Mouse (Mus musculus) myocyte (in vitro differentiated cells): ENCODE data around the gene Asf1b. TPM values are rescaled to one million over a fixed set of nuclear protein-coding genes. Genes with fewer than 3 reads are reported as not detected.
A peak's percentile ranks its signal among the peaks of the same experiment; 100 is the strongest.
"Not testable (repeated sequence)": the region's sequence is repeated elsewhere in the genome, so short reads cannot be mapped to it uniquely, and the experiment has no call there.

Experiments used
- H3K27me3 ChIP-seq: one replicate; pipeline ENCODE4 v1.6.1; 2011; ENCODE audit not compliant: control insufficient read depth, insufficient read depth, insufficient read length
- H3K36me3 ChIP-seq: one replicate; pipeline ENCODE4 v1.6.1; 2011; ENCODE audit not compliant: control insufficient read depth, insufficient read depth
- H3K4me2 ChIP-seq: one replicate; pipeline ENCODE4 v1.6.1; 2011; ENCODE audit warnings: low read depth, control low read depth
- H3K4me3 ChIP-seq: one replicate; pipeline ENCODE4 v1.5.1; 2011; ENCODE audit warnings: mild to moderate bottlenecking, control low read depth, moderate library complexity
- H3K79me2 ChIP-seq: one replicate; pipeline ENCODE4 v1.6.1; 2011; ENCODE audit not compliant: control insufficient read depth, insufficient read depth
- H3ac ChIP-seq: one replicate; pipeline ENCODE4 v1.6.1; 2011; ENCODE audit not compliant: control insufficient read depth, insufficient read length
- CEBPB ChIP-seq: IDR thresholded peaks from 2 replicates; pipeline ENCODE4 v1.6.1; 2011; ENCODE audit warnings: mild to moderate bottlenecking, moderate library complexity; ENCODE audit not compliant: poor library complexity, insufficient read depth, severe bottlenecking
- E2F4 ChIP-seq: IDR thresholded peaks from one replicate; pipeline ENCODE4 v1.6.1; 2011; ENCODE audit warnings: mild to moderate bottlenecking, control low read depth, moderate library complexity; ENCODE audit not compliant: insufficient read depth
- MAX ChIP-seq: IDR thresholded peaks from one replicate; pipeline ENCODE4 v1.6.1; 2011; ENCODE audit warnings: low read depth, mild to moderate bottlenecking, control low read depth
- MYOD1 ChIP-seq, 3 experiments: IDR thresholded peaks; one replicate each; pipeline ENCODE4 v1.6.1; 2011; ENCODE audit warnings: control low read depth in 2 of 3, low read depth in 2 of 3, mild to moderate bottlenecking in 2 of 3, moderate library complexity in 1 of 3; ENCODE audit not compliant: insufficient read length in 2 of 3, control insufficient read depth in 1 of 3
- MYOG ChIP-seq, 3 experiments: IDR thresholded peaks; one replicate each; pipeline ENCODE4 v1.6.1; 2011; ENCODE audit warnings: control low read depth in 2 of 3, low read depth in 2 of 3, mild to moderate bottlenecking in 2 of 3; ENCODE audit not compliant: insufficient read length in 2 of 3, control insufficient read depth in 1 of 3, insufficient read depth in 1 of 3
- POLR2A ChIP-seq: IDR thresholded peaks from one replicate; pipeline ENCODE4 v1.6.1; 2011; ENCODE audit warnings: low read depth, mild to moderate bottlenecking, control low read depth, moderate library complexity; ENCODE audit not compliant: insufficient read length
- POLR2AphosphoS2 ChIP-seq: IDR thresholded peaks from one replicate; pipeline ENCODE4 v1.6.1; 2011; ENCODE audit warnings: low read depth, control low read depth; ENCODE audit not compliant: insufficient read length
- REST ChIP-seq: IDR thresholded peaks from one replicate; pipeline ENCODE4 v1.6.1; 2011; ENCODE audit warnings: mild to moderate bottlenecking, control low read depth, moderate library complexity; ENCODE audit not compliant: insufficient read depth, insufficient read length
- SRF ChIP-seq: IDR thresholded peaks from one replicate; pipeline ENCODE4 v1.6.1; 2011; ENCODE audit warnings: low read depth; ENCODE audit not compliant: control insufficient read depth, insufficient read length
- TCF12 ChIP-seq: IDR thresholded peaks from one replicate; pipeline ENCODE4 v1.6.1; 2011; ENCODE audit warnings: mild to moderate bottlenecking, control low read depth; ENCODE audit not compliant: poor library complexity, insufficient read depth, severe bottlenecking
- TCF3 ChIP-seq: IDR thresholded peaks from one replicate; pipeline ENCODE4 v1.6.1; 2011; ENCODE audit warnings: low read depth, control low read depth; ENCODE audit not compliant: insufficient read length
- USF1 ChIP-seq: IDR thresholded peaks from one replicate; pipeline ENCODE4 v1.6.1; 2011; ENCODE audit warnings: low read depth, mild to moderate bottlenecking, control low read depth, moderate library complexity
- polyA plus RNA-seq: library from polyadenylated mRNA; unstranded; fragments of >200 nt; fragmentation: generic; extraction: Trizol; gene quantifications from one replicate; pipeline ENCODE4 v1.2.1, GENCODE M21; 2012; ENCODE audit warnings: missing spikeins

Asf1b gene
- polyA plus RNA-seq, 1 experiment = 36.8 TPM

- TF ChIP-seq TCF3 (no peak), USF1 (no peak), MYOD1 (IDR thresholded peaks at IDR 0.05; ENCODE audit: control insufficient read depth in 1 of 3, insufficient read length in 2 of 3, low read depth in 2 of 3) (no peak), TCF12 (no peak), POLR2A (no peak), CEBPB (no peak), POLR2AphosphoS2 (no peak), REST (no peak), MAX (no peak), MYOG (IDR thresholded peaks at IDR 0.05; ENCODE audit: control insufficient read depth in 1 of 3, insufficient read depth in 1 of 3, insufficient read length in 2 of 3, low read depth in 2 of 3) (no peak), SRF (no peak), E2F4 (no peak)
- Histone ChIP-seq H3ac (no peak overlapping the region), H3K79me2 (no peaks in the 10 kb centered on the region), H3K4me3 (peak overlapping the region; percentile 30), H3K4me2 (peak overlapping the region; percentile 92), H3K27me3 (no peaks in the 10 kb centered on the region), H3K36me3 (no peaks in the 10 kb centered on the region)
These were observed 47.8 kb downstream of the Asf1b start for GRCm38 (mm10) chr8:84002957-84003611.

- H3K27me3 ChIP-seq = no peaks in the 10 kb centered on the region
- H3K36me3 ChIP-seq = no peaks in the 10 kb centered on the region
- TF ChIP-seq MYOD1 (IDR thresholded peaks at IDR 0.05; ENCODE audit: control insufficient read depth in 1 of 3, insufficient read length in 2 of 3, low read depth in 2 of 3) = no peak
- TF ChIP-seq POLR2AphosphoS2 = no peak
- no peak for TF ChIP-seq POLR2A
- no peak for TF ChIP-seq REST
- no peak for TF ChIP-seq MAX
- no peak for TF ChIP-seq CEBPB
- TF ChIP-seq TCF3 = no peak
- no peak for TF ChIP-seq MYOG (IDR thresholded peaks at IDR 0.05; ENCODE audit: control insufficient read depth in 1 of 3, insufficient read depth in 1 of 3, insufficient read length in 2 of 3, low read depth in 2 of 3)
- no peak for TF ChIP-seq USF1
- no peak for TF ChIP-seq E2F4
- no peak for TF ChIP-seq TCF12
- TF ChIP-seq SRF = no peak
- H3K4me2 ChIP-seq = peak overlapping the region; percentile 92
- H3ac ChIP-seq = peak overlapping the region; percentile 19
- H3K79me2 ChIP-seq = no peaks in the 10 kb centered on the region
- H3K4me3 ChIP-seq = peak overlapping the region; percentile 30
These were observed 48.4 kb downstream of the Asf1b start for GRCm38 (mm10) chr8:84003612-84004246.

- Histone ChIP-seq H3K79me2 (no peaks in the 10 kb centered on the region), H3K36me3 (no peaks in the 10 kb centered on the region), H3K4me3 (peak overlapping the region; percentile 30), H3K4me2 (peak overlapping the region; percentile 92), H3ac (peak overlapping the region; percentile 19), H3K27me3 (no peaks in the 10 kb centered on the region)
- TF ChIP-seq E2F4 = no peak
- TF ChIP-seq SRF = peak; percentile 44
- TF ChIP-seq POLR2AphosphoS2 = peak; percentile 68
- peak; percentile 47 for TF ChIP-seq POLR2A
These were observed 49.4 kb downstream of the Asf1b start for GRCm38 (mm10) chr8:84004533-84005201.

- not testable (repeated sequence) for H3ac ChIP-seq, H3K36me3 ChIP-seq, H3K27me3 ChIP-seq, H3K79me2 ChIP-seq
- Histone ChIP-seq H3K4me2 (peak overlapping the region; percentile 92), H3K4me3 (peak overlapping the region; percentile 30)
These were observed 50.2 kb downstream of the Asf1b start for GRCm38 (mm10) chr8:84005502-84005901.

- no peak overlapping the region for H3K4me2 ChIP-seq
- no peak overlapping the region for H3ac ChIP-seq
- H3K4me3 ChIP-seq = no peak overlapping the region
- peaks cover 8% of the 10 kb centered on the region for H3K27me3 ChIP-seq
- H3K79me2 ChIP-seq = no peaks in the 10 kb centered on the region
- no peak for TF ChIP-seq TCF3
- no peak for TF ChIP-seq POLR2A
- no peak for TF ChIP-seq MAX
- TF ChIP-seq REST = no peak
- no peak for TF ChIP-seq E2F4
- no peak for TF ChIP-seq POLR2AphosphoS2
- TF ChIP-seq TCF12 = no peak
- TF ChIP-seq MYOD1 (IDR thresholded peaks at IDR 0.05; ENCODE audit: control insufficient read depth in 1 of 3, insufficient read length in 2 of 3, low read depth in 2 of 3) = no peak
- TF ChIP-seq USF1 = no peak
- no peak for TF ChIP-seq SRF
- no peak for TF ChIP-seq MYOG (IDR thresholded peaks at IDR 0.05; ENCODE audit: control insufficient read depth in 1 of 3, insufficient read depth in 1 of 3, insufficient read length in 2 of 3, low read depth in 2 of 3)
- no peak for TF ChIP-seq CEBPB
- H3K36me3 ChIP-seq = no peaks in the 10 kb centered on the region
These were observed 53.1 kb downstream of the Asf1b start for GRCm38 (mm10) chr8:84008362-84008761.
